Mouse (Mus musculus) adrenal gland, postnatal 4 days (tissue): ENCODE data around the gene Rab6b. TPM values are rescaled to one million over a fixed set of nuclear protein-coding genes. Genes with fewer than 3 reads are reported as not detected.

ENCODE experiments used
- DNase-seq, 2 experiments: peaks; one replicate each; pipeline ENCODE4 v3.0.0; 2021 to 2022; ENCODE audit warnings: low spot score in 2 of 2, mixed read lengths in 2 of 2
- total RNA-seq, 2 experiments: library from RNA; stranded (reverse); gene quantifications; 2 replicates each; pipeline ENCODE4 v1.2.3; 2021

The Rab6b gene
- total RNA-seq, 2 experiments from 2014 or later: 8.6 to 19.0 TPM

GRCm38 (mm10) chr9:103234565-103235165, 123.1 kb downstream of the Rab6b start:
- DNase-seq: no peak

Other genes starting within 250 kb of the Rab6b start
- gene Slco2a1, start 123.1 kb upstream of the Rab6b start, total RNA-seq: 10 to 100 TPM; 12.0 to 12.3 TPM
- 10 to 100 TPM; 27.2 to 27.6 TPM for gene Srprb, start 90.3 kb downstream of the Rab6b start, total RNA-seq
- 10 to 100 TPM; 12.4 to 14.8 TPM for gene Gm20425, start 118.5 kb downstream of the Rab6b start, total RNA-seq
- 1,000 to 10,000 TPM in 1 of 2 experiments, 100 to 1,000 TPM in 1; 136 to 2,496 TPM for gene Trf, start 118.7 kb downstream of the Rab6b start, total RNA-seq
- gene 1300017J02Rik, start 193.3 kb downstream of the Rab6b start, total RNA-seq: 10 to 100 TPM in 1 of 2 experiments, 1 to 10 TPM in 1; 3.6 to 18.5 TPM
- gene Topbp1, start 193.4 kb downstream of the Rab6b start, total RNA-seq: 10 to 100 TPM; 70.8 to 75.5 TPM